Mouse (Mus musculus): ENCODE data around the gene Cacnb3.

GRCm38 (mm10) chr15:98632921-98633320 lies 2.3 kb downstream of the Cacnb3 start:
- TF ChIP-seq CTCF (IDR thresholded peaks at IDR 0.05; ENCODE audit: low read depth, low read length) (no peak), POLR2A (IDR thresholded peaks at IDR 0.05; ENCODE audit: borderline replicate concordance, low read depth, low read length) (no peak)
